Mouse (Mus musculus): ENCODE measurements at regions not wholly inside any gene's neighbourhood (a gene's known extent, or its start where the extent isn't known, plus 50 kb on each side); places are given as distances from the start of the nearest gene placed in this dataset.

GRCm38 (mm10) chr13:115405916-115406315, 304.2 kb upstream of the Itga1 start:
- DNase-seq (ENCODE audit: low spot score) (no peak), ATAC-seq (ENCODE audit: insufficient read depth, low read depth) (no peak)
- Histone ChIP-seq H3K27ac (ENCODE audit: low read depth) (no peak overlapping the region), H3K36me3 (replicated peaks; ENCODE audit: control insufficient read depth, insufficient read depth, low read length) (no peaks in the 10 kb centered on the region), H3K9ac (replicated peaks; ENCODE audit: low read depth, low read length) (no peak overlapping the region), H3K4me3 (ENCODE audit: low read depth, low read length) (no peak overlapping the region), H3K27me3 (ENCODE audit: control insufficient read depth, insufficient read depth, low read length) (no peaks in the 10 kb centered on the region), H3K4me1 (ENCODE audit: control insufficient read depth, insufficient read depth) (no peaks in the 10 kb centered on the region), H3K9me3 (replicated peaks; ENCODE audit: control insufficient read depth, low read length) (no peaks in the 10 kb centered on the region), H3K4me2 (ENCODE audit: low read depth, low read length) (no peak overlapping the region)
- TF ChIP-seq EP300 (IDR thresholded peaks at IDR 0.05; ENCODE audit: low read depth) (no peak), CTCF (IDR thresholded peaks at IDR 0.05; ENCODE audit: low read depth) (no peak)
- 75% methylated on average over 1 of the region's 1 CpGs for WGBS

DNA sequence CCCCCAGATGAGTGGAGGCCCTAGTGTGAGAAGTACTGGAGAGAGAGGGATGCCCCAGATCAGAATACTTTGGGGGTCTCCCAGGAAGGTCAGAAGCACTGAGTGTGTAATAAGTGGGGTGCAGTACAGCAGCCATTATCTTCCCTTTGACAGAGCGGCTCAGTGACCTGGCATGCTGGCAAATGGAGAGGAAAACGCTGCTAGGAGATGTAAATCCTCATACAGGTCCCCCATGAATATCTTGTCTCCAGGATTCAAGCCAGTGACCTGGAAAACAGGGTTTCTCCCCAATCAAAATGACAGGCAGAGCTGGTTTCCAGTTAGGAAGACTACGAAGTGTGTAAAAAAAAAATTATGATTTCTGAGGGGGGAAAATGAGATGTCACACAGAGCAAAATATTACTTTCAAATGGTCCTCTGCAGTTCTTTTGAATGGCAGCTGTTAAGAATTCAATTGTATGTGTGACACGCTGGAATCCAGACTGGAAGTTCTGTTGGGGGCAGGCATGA, 299.0 kb upstream of the Itga1 start:
- ATAC-seq (ENCODE audit: insufficient read depth, low read depth) (no peak), DNase-seq (ENCODE audit: low spot score) (no peak)
- no peaks in the 10 kb centered on the region for H3K27me3 ChIP-seq (ENCODE audit: control insufficient read depth, insufficient read depth, low read length)
- no peak overlapping the region for H3K27ac ChIP-seq (ENCODE audit: low read depth)
- H3K4me3 ChIP-seq (ENCODE audit: low read depth, low read length): no peak overlapping the region
- no peak overlapping the region for H3K9ac ChIP-seq (replicated peaks; ENCODE audit: low read depth, low read length)
- no peaks in the 10 kb centered on the region for H3K9me3 ChIP-seq (replicated peaks; ENCODE audit: control insufficient read depth, low read length)
- no peaks in the 10 kb centered on the region for H3K4me1 ChIP-seq (ENCODE audit: control insufficient read depth, insufficient read depth)
- WGBS: 70% methylated on average over 4 of the region's 4 CpGs
- H3K36me3 ChIP-seq (replicated peaks; ENCODE audit: control insufficient read depth, insufficient read depth, low read length): no peaks in the 10 kb centered on the region
- no peak for TF ChIP-seq EP300 (IDR thresholded peaks at IDR 0.05; ENCODE audit: low read depth)
- no peak for TF ChIP-seq CTCF (IDR thresholded peaks at IDR 0.05; ENCODE audit: low read depth)
- no peak overlapping the region for H3K4me2 ChIP-seq (ENCODE audit: low read depth, low read length)

DNA sequence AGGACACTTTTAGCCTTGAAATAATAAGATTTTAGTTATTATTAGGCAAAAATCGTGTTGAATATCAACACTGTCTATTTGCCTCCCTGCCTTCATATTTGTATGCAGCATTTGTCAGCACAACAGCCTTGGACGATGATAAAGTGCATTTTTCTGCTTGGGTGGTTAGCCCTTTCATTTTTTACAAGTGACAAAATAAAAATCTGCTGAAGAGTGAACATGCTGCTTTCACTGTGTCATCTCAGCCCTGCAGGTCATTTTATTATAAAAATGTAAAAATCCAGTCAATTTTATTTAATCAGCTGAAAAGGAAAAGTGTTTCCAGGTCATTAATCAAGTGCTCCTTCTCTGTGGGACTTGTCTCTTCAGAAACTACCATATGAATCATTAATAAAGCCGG, 277.9 kb upstream of the Itga1 start:
- no peak overlapping the region for H3K4me2 ChIP-seq (ENCODE audit: low read depth, low read length)
- DNase-seq (ENCODE audit: low spot score): no peak
- H3K36me3 ChIP-seq (replicated peaks; ENCODE audit: control insufficient read depth, insufficient read depth, low read length): no peaks in the 10 kb centered on the region
- H3K27ac ChIP-seq (ENCODE audit: low read depth): no peak overlapping the region
- no peaks in the 10 kb centered on the region for H3K4me1 ChIP-seq (ENCODE audit: control insufficient read depth, insufficient read depth)
- H3K9me3 ChIP-seq (replicated peaks; ENCODE audit: control insufficient read depth, low read length): no peaks in the 10 kb centered on the region
- TF ChIP-seq CTCF (IDR thresholded peaks at IDR 0.05; ENCODE audit: low read depth) (no peak), EP300 (IDR thresholded peaks at IDR 0.05; ENCODE audit: low read depth) (no peak)
- no peak for ATAC-seq (ENCODE audit: insufficient read depth, low read depth)
- WGBS: 62% methylated on average over 3 of the region's 3 CpGs
- H3K9ac ChIP-seq (replicated peaks; ENCODE audit: low read depth, low read length): no peak overlapping the region
- H3K4me3 ChIP-seq (ENCODE audit: low read depth, low read length): no peak overlapping the region
- H3K27me3 ChIP-seq (ENCODE audit: control insufficient read depth, insufficient read depth, low read length): no peaks in the 10 kb centered on the region

DNA sequence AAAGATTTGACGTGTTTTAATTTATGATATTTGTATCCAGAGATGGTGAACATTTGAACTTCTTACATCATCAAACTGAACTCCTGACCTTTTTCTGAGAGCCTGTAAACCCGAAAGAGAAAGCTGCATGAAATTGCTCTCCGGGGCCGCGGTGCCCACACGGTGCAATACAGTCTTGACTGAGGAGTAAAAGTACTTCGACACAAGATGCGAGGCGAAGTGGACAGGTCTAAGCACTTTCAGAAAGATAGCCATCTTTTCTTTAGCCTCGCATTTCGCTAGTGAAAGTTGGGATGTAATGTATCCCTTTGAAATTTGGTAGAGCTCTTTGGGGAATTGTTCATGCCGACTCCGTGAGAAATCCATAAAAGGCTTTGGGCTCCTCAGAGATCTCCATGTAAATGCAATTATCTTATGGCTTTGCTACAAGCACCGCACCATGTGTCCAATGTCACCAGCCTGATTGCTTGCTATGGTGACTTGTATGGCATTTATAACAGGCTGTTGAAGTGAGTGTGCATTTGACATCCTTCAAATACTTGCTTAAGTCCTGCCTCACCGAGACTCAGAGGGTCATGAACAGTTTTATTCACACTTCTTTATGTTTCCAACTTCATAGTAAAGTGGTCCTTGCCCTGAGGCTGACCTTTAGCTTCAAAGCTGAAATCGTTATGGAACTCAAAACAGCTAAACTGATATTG, 274.6 kb upstream of the Itga1 start:
- 77% methylated on average over 16 of the region's 16 CpGs for WGBS
- ATAC-seq (ENCODE audit: insufficient read depth, low read depth) (no peak), DNase-seq (ENCODE audit: low spot score) (no peak)
- Histone ChIP-seq H3K27me3 (ENCODE audit: control insufficient read depth, insufficient read depth, low read length) (no peaks in the 10 kb centered on the region), H3K36me3 (replicated peaks; ENCODE audit: control insufficient read depth, insufficient read depth, low read length) (no peaks in the 10 kb centered on the region), H3K4me1 (ENCODE audit: control insufficient read depth, insufficient read depth) (no peaks in the 10 kb centered on the region), H3K9ac (replicated peaks; ENCODE audit: low read depth, low read length) (no peak overlapping the region), H3K4me2 (ENCODE audit: low read depth, low read length) (no peak overlapping the region), H3K4me3 (ENCODE audit: low read depth, low read length) (no peak overlapping the region), H3K9me3 (replicated peaks; ENCODE audit: control insufficient read depth, low read length) (no peaks in the 10 kb centered on the region), H3K27ac (ENCODE audit: low read depth) (no peak overlapping the region)
- no peak for TF ChIP-seq CTCF (IDR thresholded peaks at IDR 0.05; ENCODE audit: low read depth)

DNA sequence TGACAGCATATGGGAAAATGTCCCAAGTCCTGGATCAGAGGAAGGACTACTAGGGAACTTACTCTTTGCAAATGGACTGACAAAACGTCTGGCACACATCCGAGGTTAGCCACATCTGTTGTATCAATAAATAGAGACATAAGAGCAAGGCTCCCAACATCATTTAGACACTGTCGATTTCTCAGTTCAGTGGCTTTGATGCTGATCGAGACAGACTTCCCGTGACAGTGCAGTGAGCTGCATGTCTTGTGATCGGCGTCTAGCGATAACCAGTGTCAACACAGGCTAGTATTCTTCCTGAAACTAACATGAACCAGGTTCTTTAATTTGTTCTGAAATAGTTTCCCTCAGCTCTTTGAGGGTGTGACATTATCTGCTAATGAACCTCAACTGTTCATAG, 259.7 kb upstream of the Itga1 start:
- Histone ChIP-seq H3K4me1 (ENCODE audit: control insufficient read depth, insufficient read depth) (no peaks in the 10 kb centered on the region), H3K36me3 (replicated peaks; ENCODE audit: control insufficient read depth, insufficient read depth, low read length) (no peaks in the 10 kb centered on the region), H3K4me2 (ENCODE audit: low read depth, low read length) (no peak overlapping the region), H3K27me3 (ENCODE audit: control insufficient read depth, insufficient read depth, low read length) (no peaks in the 10 kb centered on the region), H3K9ac (replicated peaks; ENCODE audit: low read depth, low read length) (no peak overlapping the region), H3K9me3 (replicated peaks; ENCODE audit: control insufficient read depth, low read length) (no peaks in the 10 kb centered on the region), H3K4me3 (ENCODE audit: low read depth, low read length) (no peak overlapping the region), H3K27ac (ENCODE audit: low read depth) (no peak overlapping the region)
- TF ChIP-seq CTCF (IDR thresholded peaks at IDR 0.05; ENCODE audit: low read depth): no peak
- no peak for TF ChIP-seq EP300 (IDR thresholded peaks at IDR 0.05; ENCODE audit: low read depth)
- 72% methylated on average over 8 of the region's 8 CpGs for WGBS
- no peak for DNase-seq (ENCODE audit: low spot score)
- no peak for ATAC-seq (ENCODE audit: insufficient read depth, low read depth)

DNA sequence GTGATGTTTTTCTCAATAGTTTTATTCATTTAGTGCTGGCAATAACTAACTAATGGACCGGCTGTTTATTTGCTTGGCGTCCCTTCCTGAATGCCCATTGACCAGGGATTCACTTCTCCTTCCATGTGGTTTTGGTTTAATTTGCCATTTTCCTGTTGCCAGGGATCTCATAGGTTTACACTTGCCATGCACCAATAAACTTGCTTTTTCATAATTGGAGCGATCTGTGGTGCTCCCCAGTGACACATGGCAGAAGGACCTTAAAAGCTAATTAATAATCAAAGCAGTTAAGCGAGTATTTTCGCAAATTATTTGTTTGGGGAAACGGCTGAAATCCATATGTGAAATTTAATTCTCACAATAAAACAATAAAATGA, 245.2 kb upstream of the Itga1 start:
- H3K27me3 ChIP-seq (ENCODE audit: control insufficient read depth, insufficient read depth, low read length): no peaks in the 10 kb centered on the region

More for the DNA sequence above, 245.2 kb upstream of the Itga1 start:
- H3K9me3 ChIP-seq (replicated peaks; ENCODE audit: control insufficient read depth, low read length): no peaks in the 10 kb centered on the region
- ATAC-seq (ENCODE audit: insufficient read depth, low read depth) (no peak), DNase-seq (ENCODE audit: low spot score) (no peak)
- no peaks in the 10 kb centered on the region for H3K4me1 ChIP-seq (ENCODE audit: control insufficient read depth, insufficient read depth)
- H3K9ac ChIP-seq (replicated peaks; ENCODE audit: low read depth, low read length): no peak overlapping the region
- TF ChIP-seq EP300 (IDR thresholded peaks at IDR 0.05; ENCODE audit: low read depth) (no peak), CTCF (IDR thresholded peaks at IDR 0.05; ENCODE audit: low read depth) (no peak)
- H3K27ac ChIP-seq (ENCODE audit: low read depth): no peak overlapping the region
- H3K4me2 ChIP-seq (ENCODE audit: low read depth, low read length): no peak overlapping the region
- H3K36me3 ChIP-seq (replicated peaks; ENCODE audit: control insufficient read depth, insufficient read depth, low read length): no peaks in the 10 kb centered on the region
- WGBS: 82% methylated on average over 6 of the region's 6 CpGs
- no peak overlapping the region for H3K4me3 ChIP-seq (ENCODE audit: low read depth, low read length)
